Mouse (Mus musculus) forebrain, embryonic 14.5 days (tissue): ENCODE data around the gene Vwde. TPM values are rescaled to one million over a fixed set of nuclear protein-coding genes. Genes with fewer than 3 reads are reported as not detected.

Source experiments
- ATAC-seq: fragments of 200-750 bp; cut with Nextera tagmentation; 2 replicates; pipeline ENCODE4 v1.8.0; 2017; ENCODE audit warnings: mild to moderate bottlenecking, moderate library complexity
- DNase-seq: peaks from one replicate; pipeline ENCODE4 v3.0.0-alpha.2; 2015; ENCODE audit warnings: low spot score
- H3K27ac ChIP-seq: fragments of 300-500 bp; sonication (generic); 2 replicates; pipeline ENCODE4 v1.5.1; 2014; ENCODE audit warnings: low read depth, mild to moderate bottlenecking, control low read depth, low read length, moderate library complexity
- H3K27me3 ChIP-seq: fragments of 300-500 bp; sonication (generic); replicated peaks from 2 replicates; pipeline ENCODE4 v1.6.1; 2014; ENCODE audit warnings: low read length, control low read depth, mixed read lengths; ENCODE audit not compliant: control insufficient read depth, insufficient read depth
- H3K36me3 ChIP-seq: fragments of 300-500 bp; sonication (generic); 2 replicates; pipeline ENCODE4 v1.6.1; 2014; ENCODE audit warnings: low read length, control low read depth; ENCODE audit not compliant: control insufficient read depth, insufficient read depth
- H3K4me1 ChIP-seq: fragments of 300-500 bp; sonication (generic); 2 replicates; pipeline ENCODE4 v1.6.1; 2014; ENCODE audit warnings: antibody characterized with exemption, low read length, control low read depth; ENCODE audit not compliant: control insufficient read depth, insufficient read depth
- H3K4me2 ChIP-seq: fragments of 300-500 bp; sonication (generic); 2 replicates; pipeline ENCODE4 v1.6.1; 2014; ENCODE audit warnings: mild to moderate bottlenecking, control low read depth, low read length
- H3K4me3 ChIP-seq: fragments of 300-500 bp; sonication (generic); 2 replicates; pipeline ENCODE4 v1.5.1; 2014; ENCODE audit warnings: low read depth, low read length, control low read depth
- H3K9ac ChIP-seq: fragments of 300-500 bp; sonication (generic); 2 replicates; pipeline ENCODE4 v1.6.1; 2014; ENCODE audit warnings: mild to moderate bottlenecking, low read length, control low read depth, moderate library complexity
- H3K9me3 ChIP-seq: fragments of 300-500 bp; sonication (generic); replicated peaks from 2 replicates; pipeline ENCODE4 v1.6.1; 2016; ENCODE audit warnings: low read length, control low read depth, mixed read lengths; ENCODE audit not compliant: control insufficient read depth
- WGBS: fragments of 180-500 bp; shearing (Covaris S2); extraction: QIAGEN DNeasy Blood & Tissue Kit; methylation state at CpG from one replicate; pipeline ENCODE4 v1.1.7; 2014; 5-methylcytosine and 5-hydroxymethylcytosine counted together
- polyA plus RNA-seq: library from polyadenylated mRNA; unstranded; fragments of >200 nt; fragmentation: Nextera tagmentation; extraction: Ambion mirVana; gene quantifications from 2 replicates; pipeline ENCODE4 v1.2.1, GENCODE M21; 2014

Gene Vwde
- not detected in 2 replicates for polyA plus RNA-seq

GRCm38 (mm10) chr6:13224596-13225227 lies at the start of gene Vwde:
Vwde (minus strand) TSS chr6:13224965.
- Histone ChIP-seq H3K27ac (no peak within 1 kb of the TSS), H3K9me3 (no peaks in the 10 kb centered on the region), H3K4me1 (no peaks in the 10 kb centered on the region; the same call in 1 of the 2 replicates), H3K36me3 (no peaks in the 10 kb centered on the region), H3K9ac (no peak within 1 kb of the TSS), H3K4me2 (peak within 1 kb of the TSS; percentile 29), H3K27me3 (no peaks in the 10 kb centered on the region), H3K4me3 (no peak within 1 kb of the TSS)
- no peak for ATAC-seq
- DNase-seq: no peak
- WGBS: 36% methylated on average over 15 of the region's 15 CpGs

- WGBS: 85% methylated on average over 4 of the region's 4 CpGs
- no peak overlapping the region for H3K4me2 ChIP-seq
- H3K9me3 ChIP-seq: no peaks in the 10 kb centered on the region
- no peak overlapping the region for H3K9ac ChIP-seq
- DNase-seq: no peak
- H3K27ac ChIP-seq: no peak overlapping the region
- no peaks in the 10 kb centered on the region for H3K27me3 ChIP-seq
- no peak overlapping the region for H3K4me3 ChIP-seq
- no peak for ATAC-seq
- no peaks in the 10 kb centered on the region for H3K4me1 ChIP-seq
- H3K36me3 ChIP-seq: no peaks in the 10 kb centered on the region
Measured at GRCm38 (mm10) chr6:13255341-13255740, 30.6 kb upstream of the Vwde start.

- Histone ChIP-seq H3K9me3 (no peaks in the 10 kb centered on the region), H3K27me3 (no peaks in the 10 kb centered on the region), H3K4me3 (no peak overlapping the region), H3K36me3 (no peaks in the 10 kb centered on the region), H3K9ac (no peak overlapping the region), H3K4me2 (no peak overlapping the region), H3K27ac (no peak overlapping the region), H3K4me1 (no peaks in the 10 kb centered on the region)
- WGBS: 70% methylated on average over 4 of the region's 4 CpGs
- DNase-seq: peak; percentile 51
- ATAC-seq: peak; percentile 52; the same call in 1 of the 2 replicates
Measured at GRCm38 (mm10) chr6:13248317-13248969, 23.7 kb upstream of the Vwde start.

GRCm38 (mm10) chr6:13206157-13206556 lies 18.6 kb downstream of the Vwde start:
- no peak overlapping the region for H3K4me3 ChIP-seq
- DNase-seq (no peak), ATAC-seq (no peak)
- H3K9ac ChIP-seq: no peak overlapping the region
- H3K27me3 ChIP-seq: no peaks in the 10 kb centered on the region
- 60% methylated on average over 6 of the region's 6 CpGs for WGBS
- no peaks in the 10 kb centered on the region for H3K4me1 ChIP-seq
- no peak overlapping the region for H3K27ac ChIP-seq
- H3K4me2 ChIP-seq: no peak overlapping the region
- no peaks in the 10 kb centered on the region for H3K36me3 ChIP-seq
- no peaks in the 10 kb centered on the region for H3K9me3 ChIP-seq

GRCm38 (mm10) chr6:13197486-13197885 lies 27.3 kb downstream of the Vwde start:
- no peak for ATAC-seq
- H3K9me3 ChIP-seq: no peaks in the 10 kb centered on the region
- no peaks in the 10 kb centered on the region for H3K27me3 ChIP-seq
- no peak overlapping the region for H3K27ac ChIP-seq
- no peak overlapping the region for H3K9ac ChIP-seq
- 86% methylated on average over 3 of the region's 3 CpGs for WGBS
- H3K4me1 ChIP-seq: no peaks in the 10 kb centered on the region
- H3K36me3 ChIP-seq: no peaks in the 10 kb centered on the region
- no peak for DNase-seq
- H3K4me2 ChIP-seq: no peak overlapping the region
- H3K4me3 ChIP-seq: no peak overlapping the region

GRCm38 (mm10) chr6:13186836-13187235 lies 37.9 kb downstream of the Vwde start:
- H3K27ac ChIP-seq: no peak overlapping the region
- H3K9me3 ChIP-seq: no peaks in the 10 kb centered on the region
- no peak for ATAC-seq
- H3K27me3 ChIP-seq: no peaks in the 10 kb centered on the region
- H3K4me3 ChIP-seq: no peak overlapping the region
- no peak overlapping the region for H3K9ac ChIP-seq
- H3K4me1 ChIP-seq: no peaks in the 10 kb centered on the region
- 93% methylated on average over 11 of the region's 11 CpGs for WGBS
- no peak for DNase-seq
- no peaks in the 10 kb centered on the region for H3K36me3 ChIP-seq
- H3K4me2 ChIP-seq: no peak overlapping the region

- 83% methylated on average over 3 of the region's 3 CpGs for WGBS
- ATAC-seq: no peak
Measured at GRCm38 (mm10) chr6:13180061-13180460, 44.7 kb downstream of the Vwde start.

GRCm38 (mm10) chr6:13169459-13170150 lies 55.2 kb downstream of the Vwde start:
- Histone ChIP-seq H3K4me1 (no peaks in the 10 kb centered on the region), H3K9me3 (no peaks in the 10 kb centered on the region), H3K4me3 (no peak overlapping the region), H3K4me2 (no peak overlapping the region), H3K27ac (no peak overlapping the region), H3K36me3 (no peaks in the 10 kb centered on the region), H3K9ac (no peak overlapping the region), H3K27me3 (no peaks in the 10 kb centered on the region)
- WGBS: 76% methylated on average over 3 of the region's 3 CpGs
- no peak for ATAC-seq
- DNase-seq: no peak

More at GRCm38 (mm10) chr6:13180061-13180460, 44.7 kb downstream of the Vwde start:
- Histone ChIP-seq H3K36me3 (no peaks in the 10 kb centered on the region), H3K27ac (no peak overlapping the region), H3K27me3 (no peaks in the 10 kb centered on the region), H3K4me1 (no peaks in the 10 kb centered on the region), H3K9ac (no peak overlapping the region), H3K4me3 (no peak overlapping the region), H3K9me3 (no peaks in the 10 kb centered on the region), H3K4me2 (no peak overlapping the region)
- DNase-seq: no peak
